Mouse (Mus musculus) olfactory bulb, adult 2 months (tissue): ENCODE measurements around the gene Gja8.

Experiments
- CTCF ChIP-seq: fragments of 200-500 bp; IDR thresholded peaks from 2 replicates; pipeline ENCODE4 v1.5.1; 2012; ENCODE audit warnings: low read depth, mild to moderate bottlenecking, low read length, moderate library complexity; ENCODE audit not compliant: insufficient read depth
- POLR2A ChIP-seq: fragments of 200-500 bp; IDR thresholded peaks from 2 replicates; pipeline ENCODE4 v1.6.1; 2012; ENCODE audit warnings: mild to moderate bottlenecking, low read depth, low read length, moderate library complexity; ENCODE audit not compliant: insufficient read depth

GRCm38 (mm10) chr3:96931261-96931681 is 5.5 kb upstream of the Gja8 start:
- TF ChIP-seq CTCF (no peak), POLR2A (no peak)
